Mouse (Mus musculus) retina, adult 2 months (tissue): ENCODE results near the gene Barx2.

ENCODE experiments used
- DNase-seq: peaks from one replicate; pipeline ENCODE4 v3.0.0-alpha.2; 2012; ENCODE audit warnings: low read depth, low spot score

Gene Barx2

DNA sequence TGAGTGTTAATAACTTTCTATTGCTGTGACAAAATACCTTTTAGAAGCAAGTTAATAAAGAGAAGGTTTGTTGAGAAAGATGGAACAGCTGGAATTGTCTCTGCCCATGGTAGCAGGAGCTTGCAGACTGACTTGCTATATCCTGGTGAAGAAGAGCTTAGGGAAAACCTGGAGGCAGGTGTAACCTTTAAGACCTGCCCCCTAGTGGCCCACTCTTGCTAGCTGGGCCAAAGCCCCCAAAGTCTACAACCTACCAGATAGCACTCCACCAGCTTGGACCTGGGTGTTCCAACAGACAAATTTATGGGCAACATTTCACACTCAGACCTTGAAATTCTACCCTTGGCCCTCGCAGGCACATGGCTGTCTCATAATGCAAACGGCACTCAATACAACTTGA lies 104.5 kb downstream of the Barx2 start:
- DNase-seq, result no peak

DNA sequence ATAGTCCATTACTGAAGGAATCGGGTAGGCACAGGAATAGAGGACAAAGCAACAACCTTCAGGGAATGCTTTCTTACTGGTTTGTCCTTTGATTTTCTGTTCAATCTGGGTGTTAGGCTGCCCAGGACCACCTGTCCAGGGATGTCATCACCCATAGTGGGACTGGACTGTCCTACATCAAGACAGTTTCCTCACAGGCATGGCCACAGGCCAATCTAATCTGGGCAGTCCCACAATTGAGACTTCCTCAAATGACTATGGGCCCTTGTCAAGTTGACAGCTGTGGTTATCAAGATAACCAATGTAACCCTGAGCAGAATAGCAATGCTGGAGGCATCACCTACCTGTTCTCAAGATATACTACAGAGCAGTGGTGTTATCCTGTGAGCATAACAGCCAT lies 110.6 kb downstream of the Barx2 start:
- DNase-seq, result no peak
